Comparison of ENCODE assay signal across 15 mouse cellular contexts in genomic region chr12:111424547-111424946, GRCm38 (mm10). TPM values are rescaled to one million over a fixed set of nuclear protein-coding genes. Genes with fewer than 3 reads are reported as not detected.
DNase-seq lines count a peak whose midpoint lies in the region; ATAC-seq and TF ChIP-seq lines count a peak whose summit lies in the region.
"Had no signal": no experiment of that assay in that cellular context is flagged by ENCODE, and none has a peak within 500 bp of the region (broad histone marks: within the 10 kb centered on the region; RNA-seq: fewer than 3 reads in every experiment).

No protein-coding gene starts in this region.

- H3K27me3 ChIP-seq in intestine, postnatal 0 days (replicated peaks; ENCODE audit: control insufficient read depth, insufficient read depth, low read length): peaks cover 35% of the 10 kb centered on the region
- H3K27me3 ChIP-seq in intestine, embryonic 16.5 days (replicated peaks; ENCODE audit: control insufficient read depth, insufficient read depth, low read length): peaks cover 51% of the 10 kb centered on the region
- H3K27me3 ChIP-seq: Patski had no signal

- 0 out of 2 replicates have a peak overlapping the region, but pooled peaks have one; percentile 7 for H3K4me2 ChIP-seq in intestine, postnatal 0 days (replicated peaks; ENCODE audit: low read depth)
- H3K4me2 ChIP-seq in intestine, embryonic 16.5 days (ENCODE audit: low read depth, low read length): no peak overlapping the region

- no peak for TF ChIP-seq CTCF in intestine, postnatal 0 days (IDR thresholded peaks at IDR 0.05; ENCODE audit: low read depth)

- H3K36me3 ChIP-seq in intestine, postnatal 0 days (ENCODE audit: control insufficient read depth, insufficient read depth): no peaks in the 10 kb centered on the region; the same call in 1 of the 2 replicates
- no peaks in the 10 kb centered on the region for H3K36me3 ChIP-seq in intestine, embryonic 16.5 days (ENCODE audit: control insufficient read depth, insufficient read depth, low read length)
- H3K36me3 ChIP-seq: forebrain, embryonic 10.5 days; G1E; heart, embryonic 13.5 days had no signal

- ATAC-seq in intestine, postnatal 0 days: no peak
- no peak for ATAC-seq in intestine, embryonic 16.5 days
- ATAC-seq: forebrain, embryonic 13.5 days; Patski had no signal

- peak; percentile 59 for DNase-seq in lung, postnatal 10 days
- no peak for DNase-seq in lung, adult 18-20 months
- peak; percentile 37 for DNase-seq in lung, postnatal 36 days
- DNase-seq in layer of hippocampus, adult 11-12 months (ENCODE audit: low spot score): no peak

- H3K4me1 ChIP-seq in intestine, postnatal 0 days (replicated peaks; ENCODE audit: control insufficient read depth, insufficient read depth, low read length): peaks cover 6% of the 10 kb centered on the region
- H3K4me1 ChIP-seq in intestine, embryonic 16.5 days (ENCODE audit: control insufficient read depth, insufficient read depth, low read length): peaks cover 33% of the 10 kb centered on the region

- 43% methylated on average over 9 of the region's 9 CpGs for WGBS in intestine, postnatal 0 days
- WGBS in intestine, embryonic 16.5 days: 38% methylated on average over 9 of the region's 9 CpGs

- no peaks in the 10 kb centered on the region for H3K9me3 ChIP-seq in intestine, postnatal 0 days (ENCODE audit: control insufficient read depth)
- H3K9me3 ChIP-seq in intestine, embryonic 16.5 days (ENCODE audit: control insufficient read depth, low read length): no peaks in the 10 kb centered on the region
- H3K9me3 ChIP-seq: forebrain, embryonic 10.5 days; forebrain, embryonic 13.5 days; heart, embryonic 13.5 days had no signal

- H3K4me3 ChIP-seq in intestine, postnatal 0 days (ENCODE audit: low read depth, low read length): no peak overlapping the region
- no peak overlapping the region for H3K4me3 ChIP-seq in intestine, embryonic 16.5 days (ENCODE audit: low read length)

- no peak overlapping the region for H3K27ac ChIP-seq in intestine, postnatal 0 days (ENCODE audit: low read depth, low read length)
- H3K27ac ChIP-seq in intestine, embryonic 16.5 days (ENCODE audit: low read length): no peak overlapping the region
- H3K27ac ChIP-seq: forebrain, embryonic 10.5 days; forebrain, embryonic 13.5 days; heart, embryonic 13.5 days; hindbrain, embryonic 14.5 days; hindbrain, postnatal 0 days had no signal

- H3K9ac ChIP-seq in intestine, postnatal 0 days (ENCODE audit: low read depth, low read length): no peak overlapping the region
- H3K9ac ChIP-seq in intestine, embryonic 16.5 days (ENCODE audit: low read depth, low read length): no peak overlapping the region
- H3K9ac ChIP-seq: forebrain, embryonic 13.5 days; hindbrain, embryonic 14.5 days had no signal

RNA-seq across cellular contexts. Expression of gene Exoc3l4, which starts 7.7 kb away (rescaled TPM):
- 163 and 172 TPM in 2 replicates for polyA plus RNA-seq in intestine, postnatal 0 days (2015; fragmentation: Nextera tagmentation; extraction: Ambion mirVana)
- 20.4 and 29.1 TPM in 2 replicates for polyA plus RNA-seq in intestine, embryonic 16.5 days (2015; fragmentation: Nextera tagmentation; extraction: Ambion mirVana)
- polyA plus RNA-seq: G1E had no signal

RNA-seq across cellular contexts. Expression of gene Tnfaip2, which starts 17.7 kb away (rescaled TPM):
- 10.5 and 10.8 TPM in 2 replicates for polyA plus RNA-seq in intestine, postnatal 0 days (2015; fragmentation: Nextera tagmentation; extraction: Ambion mirVana)
- 2.7 and 3.5 TPM in 2 replicates for polyA plus RNA-seq in intestine, embryonic 16.5 days (2015; fragmentation: Nextera tagmentation; extraction: Ambion mirVana)

RNA-seq across cellular contexts. Expression of gene Lbhd2, which starts 17.9 kb away (rescaled TPM):
- polyA plus RNA-seq in intestine, postnatal 0 days (2015; fragmentation: Nextera tagmentation; extraction: Ambion mirVana): 2.2 and 2.8 TPM in 2 replicates
- polyA plus RNA-seq in intestine, embryonic 16.5 days (2015; fragmentation: Nextera tagmentation; extraction: Ambion mirVana): 1.2 TPM in 2 replicates
- polyA plus RNA-seq: embryonic facial prominence, embryonic 11.5 days; forebrain, embryonic 10.5 days; G1E; hindbrain, embryonic 11.5 days; Patski had no signal

RNA-seq across cellular contexts. Expression of gene Cdc42bpb, which starts 47.0 kb away (rescaled TPM):
- polyA plus RNA-seq in intestine, postnatal 0 days (2015; fragmentation: Nextera tagmentation; extraction: Ambion mirVana): 26.4 and 27.2 TPM in 2 replicates
- 30.1 and 32.5 TPM in 2 replicates for polyA plus RNA-seq in intestine, embryonic 16.5 days (2015; fragmentation: Nextera tagmentation; extraction: Ambion mirVana)
- polyA plus RNA-seq: G1E had no signal

Comparison
In these comparisons a context has a peak if more than half of its experiments do, and no peak if none do; other contexts are left out.
1. DNase-seq: peak in lung, postnatal 10 days (single experiment) and lung, postnatal 36 days (single experiment); none in lung, adult 18-20 months (0 of 2) and layer of hippocampus, adult 11-12 months (single experiment).